7 mouse cellular contexts compared by ENCODE assay signal in the genomic region with DNA sequence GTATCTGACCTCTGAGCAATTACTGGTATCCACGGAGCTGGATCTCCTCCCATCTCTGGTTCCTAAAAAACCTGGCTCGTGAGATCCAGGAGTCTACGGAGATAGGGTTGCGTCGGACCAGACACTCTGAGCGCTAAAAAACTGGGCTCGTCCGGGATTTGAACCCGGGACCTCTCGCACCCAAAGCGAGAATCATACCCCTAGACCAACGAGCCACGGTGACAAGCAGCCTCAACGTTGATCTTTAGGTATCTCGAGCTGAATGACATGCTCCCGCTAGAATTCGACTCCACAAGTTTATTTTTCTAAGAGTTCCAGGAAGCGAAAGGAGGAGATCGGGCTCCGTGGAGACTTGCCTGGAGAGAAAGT. TPM values are rescaled to one million over a fixed set of nuclear protein-coding genes. Genes with fewer than 3 reads are reported as not detected.
DNase-seq lines count a peak whose midpoint lies in the region; ATAC-seq and TF ChIP-seq lines count a peak whose summit lies in the region.

No protein-coding gene starts in this region.

- peak overlapping the region; percentile 57 for H3K9ac ChIP-seq in hindbrain, embryonic 12.5 days

- POLR2A ChIA-PET in Patski (lab: Charles Lee), result interaction anchor here (1.0 to 1.6 kb wide), 2 partner anchors 18 to 53 kb away, joined by 3 to 5 read pairs; a partner anchor contains a TSS

- in situ Hi-C loops in Patski (cut with MboI; ENCODE audit: low pct_unique_long_range_greater_than_20kb), result loop anchor here (10.0 kb wide), 1 partner anchor 362 kb away; no protein-coding TSS in a partner anchor

- DNase-seq in Patski (ENCODE audit: low read depth, low spot score), result no peak
- DNase-seq in cerebellum, adult 8-10 months, result peak; percentile 84
- peak; percentile 86 for DNase-seq in forelimb bud, embryonic 11.5 days (ENCODE audit: low read depth, low spot score)
- DNase-seq in left cerebral cortex, adult 2 months (ENCODE audit: extremely low spot score in 1 of 2, low spot score in 2 of 2), result peak; percentile 81 to 84
- peak; percentile 82 to 89 for DNase-seq in right cerebral cortex, adult 2 months (ENCODE audit: low spot score in 2 of 2)

- peaks cover 7% of the 10 kb centered on the region for H3K4me1 ChIP-seq in hindbrain, embryonic 12.5 days

- CTCF ChIA-PET in Patski (lab: Charles Lee), result interaction anchor here (0.8 to 1.3 kb wide), 3 partner anchors 10 to 17 kb away, joined by 3 to 5 read pairs (median 3); no protein-coding TSS in a partner anchor

- H3K36me3 ChIP-seq in hindbrain, embryonic 12.5 days, result no peaks in the 10 kb centered on the region

- ATAC-seq in Patski, result peak; percentile 40
- ATAC-seq in hindbrain, embryonic 12.5 days (ENCODE audit: low FRiP score), result peak; percentile 29; the same call in 1 of the 2 replicates
- ATAC-seq in megakaryocyte, adult 5-6 weeks (ENCODE audit: poor library complexity, severe bottlenecking), result peak; percentile 19

- peak overlapping the region; percentile 53 for H3K4me2 ChIP-seq in hindbrain, embryonic 12.5 days (replicated peaks)

- H3K9me3 ChIP-seq in hindbrain, embryonic 12.5 days (replicated peaks), result no peaks in the 10 kb centered on the region

- no peak for TF ChIP-seq CTCF in Patski (IDR thresholded peaks at IDR 0.05)
- no peak for TF ChIP-seq CTCF in left cerebral cortex, adult 2 months (IDR thresholded peaks at IDR 0.05)

- peak overlapping the region; percentile 57 for H3K4me3 ChIP-seq in hindbrain, embryonic 12.5 days
- peak overlapping the region; percentile 85 for H3K4me3 ChIP-seq in left cerebral cortex, adult 2 months

- WGBS in hindbrain, embryonic 12.5 days, result under 1% methylated on average over 20 of the region's 20 CpGs

- H3K27me3 ChIP-seq in Patski, result no peaks in the 10 kb centered on the region
- peaks cover 8% of the 10 kb centered on the region for H3K27me3 ChIP-seq in hindbrain, embryonic 12.5 days

- H3K27ac ChIP-seq in hindbrain, embryonic 12.5 days, result 0 out of 2 replicates have a peak overlapping the region, but pooled peaks have one; percentile 40
- peak overlapping the region; percentile 82 for H3K27ac ChIP-seq in left cerebral cortex, adult 2 months

- intact Hi-C loops in left cerebral cortex, adult 2 months (cut with DNase I), result loop anchor here (5.0 to 10.0 kb wide), 3 partner anchors 354 to 812 kb away; a partner anchor contains a TSS

RNA-seq across cellular contexts. Expression of a gene that starts 17.7 kb away (rescaled TPM):
- polyA plus RNA-seq in Patski (2021), result 8.6 TPM
- 20.8 and 21.3 TPM in 2 replicates for polyA plus RNA-seq in hindbrain, embryonic 12.5 days (2016; fragmentation: Nextera tagmentation; extraction: Ambion mirVana)
- total RNA-seq in left cerebral cortex, adult 2 months (2021), result 1 to 10 TPM; 6.8 TPM
- total RNA-seq in megakaryocyte, adult 5-6 weeks (2015), result 2.1 and 2.4 TPM in 2 replicates
- 2.7 and 4.7 TPM in 2 replicates for total RNA-seq in megakaryocyte, adult 5-6 weeks (2017)

RNA-seq across cellular contexts. Expression of a gene that starts 53.0 kb away (rescaled TPM):
- 6.8 TPM for polyA plus RNA-seq in Patski (2021)
- 24.9 and 26.1 TPM in 2 replicates for polyA plus RNA-seq in hindbrain, embryonic 12.5 days (2016; fragmentation: Nextera tagmentation; extraction: Ambion mirVana)
- 10 to 100 TPM; 24.7 to 32.0 TPM for total RNA-seq in left cerebral cortex, adult 2 months (2021)
- total RNA-seq in megakaryocyte, adult 5-6 weeks (2015), result not detected in 2 replicates
- 0.18 TPM in 1 of 2 replicates, not detected in the other for total RNA-seq in megakaryocyte, adult 5-6 weeks (2017)

RNA-seq across cellular contexts. Expression of a gene that starts 54.3 kb away (rescaled TPM):
- polyA plus RNA-seq in Patski (2021), result not detected
- 0.46 and 0.93 TPM in 2 replicates for polyA plus RNA-seq in hindbrain, embryonic 12.5 days (2016; fragmentation: Nextera tagmentation; extraction: Ambion mirVana)
- total RNA-seq in left cerebral cortex, adult 2 months (2021), result not detected
- total RNA-seq in megakaryocyte, adult 5-6 weeks (2015), result not detected in 2 replicates
- not detected in 2 replicates for total RNA-seq in megakaryocyte, adult 5-6 weeks (2017)

Comparison
In these comparisons a context has a peak if more than half of its experiments do, and no peak if none do; other contexts are left out.
1. RNA of a gene that starts 53.0 kb away (total RNA-seq): 24.7 to 32.0 TPM in left cerebral cortex, adult 2 months; 0.18 TPM in megakaryocyte, adult 5-6 weeks; every median in the first group is over 10 times any median in the second.
2. Peak in every context shown above with its lines, with median percentiles within 50 percentile points of each other: ATAC-seq.